Mouse (Mus musculus) frontal cortex, postnatal 14 days (tissue): ENCODE results near the gene Olfr1051.
"Not testable (repeated sequence)": the region's sequence is repeated elsewhere in the genome, so short reads cannot be mapped to it uniquely, and the experiment has no call there.

Experiments used
- DNase-seq, 2 experiments: peaks; one replicate each; pipeline ENCODE4 v3.0.0; 2022; ENCODE audit warnings: low spot score in 2 of 2

Olfr1051 gene

GRCm38 (mm10) chr2:86278988-86279387 is at the start of gene Olfr1051:
Gene Olfr1051, minus strand, starts transcription at chr2:86279088.
- not testable (repeated sequence) for DNase-seq

GRCm38 (mm10) chr2:86315184-86315583 is 36.3 kb upstream of the Olfr1051 start, which contains the start of gene Olfr1053:
Gene Olfr1053, minus strand, starts transcription at chr2:86315284.
- DNase-seq, result no peak

DNA sequence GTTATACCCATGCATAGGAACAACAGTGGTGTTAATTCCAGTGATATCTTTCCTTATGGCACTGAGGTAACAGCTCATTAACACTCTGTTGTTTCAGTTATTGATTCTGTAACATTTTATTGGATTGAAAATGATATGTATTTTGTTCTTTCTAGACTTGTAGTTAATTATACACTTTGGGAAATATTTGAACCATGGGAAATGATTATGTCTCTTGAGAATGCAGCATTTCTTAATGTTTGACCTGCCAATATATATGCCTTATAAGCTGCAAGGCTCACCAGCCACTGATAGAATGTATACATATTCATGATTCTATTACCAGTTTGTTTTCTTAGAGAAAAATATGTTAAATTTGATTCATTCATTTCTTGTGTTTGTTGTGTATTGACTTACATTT is 13.3 kb upstream of the Olfr1051 start, which contains the start of gene Olfr1052:
Gene Olfr1052 (plus strand): TSS at position 301 of the 400 bp plus-strand sequence.
- no peak for DNase-seq

- DNase-seq, result not testable (repeated sequence)
Observed at GRCm38 (mm10) chr2:86258228-86258627, 20.7 kb downstream of the Olfr1051 start, which contains the start of gene Olfr1049. Gene Olfr1049, minus strand, starts transcription at chr2:86258328.

GRCm38 (mm10) chr2:86240189-86240588 is 38.7 kb downstream of the Olfr1051 start, which contains the start of gene Olfr1048:
Gene Olfr1048, minus strand, starts transcription at chr2:86240289.
- DNase-seq, result no peak

DNA sequence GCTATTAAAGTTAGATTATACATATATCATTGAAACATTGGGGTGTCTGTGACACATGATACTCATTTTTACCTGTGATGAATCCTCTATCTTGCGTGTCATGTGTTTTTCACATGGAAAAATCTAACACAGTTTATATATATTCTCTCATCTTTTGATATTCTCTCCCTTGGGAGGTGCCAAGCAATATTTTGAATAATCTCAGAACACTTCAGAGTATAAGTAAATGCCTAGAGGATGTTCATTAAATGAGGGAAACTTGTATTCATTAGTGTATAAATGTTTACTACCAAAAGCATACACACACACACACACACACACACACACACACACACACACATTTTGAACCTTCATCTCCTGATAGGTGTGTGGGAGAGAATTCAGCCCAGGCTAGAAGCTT is 47.6 kb downstream of the Olfr1051 start, which contains the start of gene Olfr1047:
Gene Olfr1047 (minus strand): TSS at position 101 of the 400 bp plus-strand sequence.
- no peak for DNase-seq
